Mouse (Mus musculus): ENCODE measurements around the gene Csf1. TPM values are rescaled to one million over a fixed set of nuclear protein-coding genes. Genes with fewer than 3 reads are reported as not detected.
A peak's percentile ranks its signal among the peaks of the same experiment; 100 is the strongest.

The Csf1 gene
- polyA plus RNA-seq (2012; rRNA removed), result 2.8 and 3.5 TPM in 2 replicates

DNA sequence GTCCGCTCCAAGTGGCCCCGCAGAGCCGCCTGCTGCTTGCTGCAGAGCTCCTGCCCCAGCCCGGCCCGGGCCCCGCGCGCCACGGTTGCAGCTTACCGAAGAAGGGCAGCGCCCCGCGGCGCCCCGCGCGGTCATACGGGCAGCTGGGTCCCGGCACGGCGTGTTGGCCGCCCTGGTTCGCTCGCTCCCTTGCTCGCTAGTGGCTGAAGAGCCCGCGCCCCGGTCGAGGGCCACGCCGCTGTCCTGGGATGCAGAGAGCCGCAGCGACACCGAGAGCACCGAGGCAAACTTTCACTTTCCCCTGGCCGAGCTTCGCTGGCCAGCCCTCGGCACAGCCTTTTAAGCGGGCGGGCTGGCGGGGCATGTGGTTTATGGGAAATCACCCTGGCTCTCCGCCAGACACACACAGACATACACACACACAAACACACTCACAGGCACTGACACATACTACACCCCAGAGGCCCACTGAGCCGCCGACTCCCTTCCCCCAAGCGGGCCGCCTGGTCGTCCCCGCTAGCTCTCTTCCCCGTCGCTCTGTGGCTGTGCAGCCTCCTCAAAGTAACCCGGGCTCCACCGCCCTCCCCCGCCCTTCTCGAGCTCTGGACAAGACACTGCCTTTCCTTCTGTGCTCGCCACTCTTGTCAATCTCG lies at the start of gene Csf1:
TSS of gene Csf1 (minus strand) at position 541 of the 653 bp plus-strand sequence.
- H3K27ac ChIP-seq (ENCODE audit: control insufficient read depth, insufficient read depth, low read depth, low read length), result peak within 1 kb of the TSS; percentile 58
- peak within 1 kb of the TSS; percentile 84 for H3K4me3 ChIP-seq (ENCODE audit: control insufficient read depth, low read depth, low read length)
- H3K4me1 ChIP-seq (ENCODE audit: control insufficient read depth, insufficient read depth, low read length), result peaks cover 8% of the 10 kb centered on the region
- no peaks in the 10 kb centered on the region for H3K36me3 ChIP-seq (ENCODE audit: control insufficient read depth, insufficient read depth, low read length)
- TF ChIP-seq POLR2A (IDR thresholded peaks at IDR 0.05; ENCODE audit: control insufficient read depth, low read depth, low read length) (peak; percentile 42), CTCF (IDR thresholded peaks at IDR 0.05; ENCODE audit: control insufficient read depth, insufficient read depth, insufficient replicate concordance, low read depth, low read length) (0 out of 2 replicates have a peak, but pooled peaks have one; percentile 7)
- H3K27me3 ChIP-seq (ENCODE audit: control insufficient read depth, insufficient read depth, low read length), result no peaks in the 10 kb centered on the region

GRCm38 (mm10) chr3:107808013-107808750 lies 47.9 kb upstream of the Csf1 start:
- H3K36me3 ChIP-seq (ENCODE audit: control insufficient read depth, insufficient read depth, low read length), result no peaks in the 10 kb centered on the region
- H3K4me3 ChIP-seq (ENCODE audit: control insufficient read depth, low read depth, low read length), result no peak overlapping the region
- H3K27ac ChIP-seq (ENCODE audit: control insufficient read depth, insufficient read depth, low read depth, low read length), result no peak overlapping the region
- no peak for TF ChIP-seq CTCF (IDR thresholded peaks at IDR 0.05; ENCODE audit: control insufficient read depth, insufficient read depth, insufficient replicate concordance, low read depth, low read length)
- TF ChIP-seq POLR2A (IDR thresholded peaks at IDR 0.05; ENCODE audit: control insufficient read depth, low read depth, low read length), result no peak
- no peaks in the 10 kb centered on the region; the same call in 1 of the 2 replicates for H3K4me1 ChIP-seq (ENCODE audit: control insufficient read depth, insufficient read depth, low read length)
- H3K27me3 ChIP-seq (ENCODE audit: control insufficient read depth, insufficient read depth, low read length), result no peaks in the 10 kb centered on the region

DNA sequence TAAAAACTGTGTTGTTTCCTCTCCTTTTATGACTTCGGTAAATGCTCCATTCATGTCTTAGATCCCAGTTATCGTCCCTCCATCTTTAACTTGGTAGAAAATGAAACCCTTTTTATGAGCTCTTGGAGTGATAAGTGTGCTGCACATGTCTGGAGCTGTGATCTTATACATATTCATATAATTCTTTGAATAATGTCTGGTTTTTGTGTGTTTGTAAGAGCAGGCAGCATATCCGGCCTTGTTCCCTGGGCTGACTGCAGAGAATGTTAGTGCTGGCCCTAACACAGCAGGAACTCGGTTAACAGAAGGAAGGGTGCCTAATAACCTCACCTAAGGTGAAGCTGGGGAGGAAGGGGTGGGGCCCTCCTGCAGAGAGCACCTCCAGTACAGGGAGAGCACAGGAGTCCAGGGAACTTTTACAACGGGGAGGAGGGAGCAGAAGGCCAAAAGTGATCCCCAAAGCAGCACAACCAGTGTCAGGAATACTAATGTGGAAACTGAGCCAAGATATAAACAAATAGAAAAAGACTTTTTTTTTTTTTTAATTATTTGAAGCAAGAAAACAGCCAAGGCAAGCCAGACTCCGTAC lies 47.2 kb upstream of the Csf1 start:
- no peak overlapping the region for H3K4me3 ChIP-seq (ENCODE audit: control insufficient read depth, low read depth, low read length)
- no peak overlapping the region for H3K27ac ChIP-seq (ENCODE audit: control insufficient read depth, insufficient read depth, low read depth, low read length)
- no peaks in the 10 kb centered on the region; the same call in 1 of the 2 replicates for H3K4me1 ChIP-seq (ENCODE audit: control insufficient read depth, insufficient read depth, low read length)
- TF ChIP-seq CTCF (IDR thresholded peaks at IDR 0.05; ENCODE audit: control insufficient read depth, insufficient read depth, insufficient replicate concordance, low read depth, low read length) (no peak), POLR2A (IDR thresholded peaks at IDR 0.05; ENCODE audit: control insufficient read depth, low read depth, low read length) (no peak)
- no peaks in the 10 kb centered on the region for H3K27me3 ChIP-seq (ENCODE audit: control insufficient read depth, insufficient read depth, low read length)
- no peaks in the 10 kb centered on the region for H3K36me3 ChIP-seq (ENCODE audit: control insufficient read depth, insufficient read depth, low read length)

DNA sequence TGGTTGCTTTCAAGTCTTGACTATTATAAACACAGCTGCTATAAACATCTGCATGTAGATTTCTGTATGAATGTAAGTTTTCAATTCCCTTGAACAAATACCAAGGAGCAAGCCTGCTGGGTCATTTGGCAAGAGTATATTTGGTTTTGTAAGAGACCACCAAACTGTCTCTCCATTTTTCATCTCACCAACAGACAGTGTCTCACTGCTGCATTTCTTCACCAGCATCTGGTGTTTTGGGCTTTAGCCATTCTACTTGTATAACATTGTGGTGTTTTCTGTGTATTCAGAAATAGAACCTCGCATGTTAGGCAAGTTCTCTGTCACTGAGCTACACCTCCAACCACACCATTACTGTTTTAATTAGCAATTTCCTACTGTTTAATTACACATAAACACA lies 46.6 kb upstream of the Csf1 start:
- H3K27me3 ChIP-seq (ENCODE audit: control insufficient read depth, insufficient read depth, low read length), result no peaks in the 10 kb centered on the region
- TF ChIP-seq CTCF (IDR thresholded peaks at IDR 0.05; ENCODE audit: control insufficient read depth, insufficient read depth, insufficient replicate concordance, low read depth, low read length) (no peak), POLR2A (IDR thresholded peaks at IDR 0.05; ENCODE audit: control insufficient read depth, low read depth, low read length) (no peak)
- no peak overlapping the region for H3K27ac ChIP-seq (ENCODE audit: control insufficient read depth, insufficient read depth, low read depth, low read length)
- no peak overlapping the region for H3K4me3 ChIP-seq (ENCODE audit: control insufficient read depth, low read depth, low read length)
- H3K4me1 ChIP-seq (ENCODE audit: control insufficient read depth, insufficient read depth, low read length), result no peaks in the 10 kb centered on the region
- H3K36me3 ChIP-seq (ENCODE audit: control insufficient read depth, insufficient read depth, low read length), result no peaks in the 10 kb centered on the region

- H3K36me3 ChIP-seq (ENCODE audit: control insufficient read depth, insufficient read depth, low read length), result no peaks in the 10 kb centered on the region
- no peaks in the 10 kb centered on the region for H3K27me3 ChIP-seq (ENCODE audit: control insufficient read depth, insufficient read depth, low read length)
- no peaks in the 10 kb centered on the region for H3K4me1 ChIP-seq (ENCODE audit: control insufficient read depth, insufficient read depth, low read length)
- H3K4me3 ChIP-seq (ENCODE audit: control insufficient read depth, low read depth, low read length), result no peak overlapping the region
- H3K27ac ChIP-seq (ENCODE audit: control insufficient read depth, insufficient read depth, low read depth, low read length), result no peak overlapping the region
- TF ChIP-seq CTCF (IDR thresholded peaks at IDR 0.05; ENCODE audit: control insufficient read depth, insufficient read depth, insufficient replicate concordance, low read depth, low read length) (no peak), POLR2A (IDR thresholded peaks at IDR 0.05; ENCODE audit: control insufficient read depth, low read depth, low read length) (no peak)
Measured at GRCm38 (mm10) chr3:107804799-107805198, 44.5 kb upstream of the Csf1 start.

- H3K27me3 ChIP-seq (ENCODE audit: control insufficient read depth, insufficient read depth, low read length), result no peaks in the 10 kb centered on the region
- H3K27ac ChIP-seq (ENCODE audit: control insufficient read depth, insufficient read depth, low read depth, low read length), result no peak overlapping the region
- TF ChIP-seq POLR2A (IDR thresholded peaks at IDR 0.05; ENCODE audit: control insufficient read depth, low read depth, low read length), result no peak
- no peaks in the 10 kb centered on the region for H3K4me1 ChIP-seq (ENCODE audit: control insufficient read depth, insufficient read depth, low read length)
- no peak overlapping the region for H3K4me3 ChIP-seq (ENCODE audit: control insufficient read depth, low read depth, low read length)
- no peaks in the 10 kb centered on the region for H3K36me3 ChIP-seq (ENCODE audit: control insufficient read depth, insufficient read depth, low read length)
Measured at GRCm38 (mm10) chr3:107802185-107802946, 42.1 kb upstream of the Csf1 start.

- Histone ChIP-seq H3K36me3 (ENCODE audit: control insufficient read depth, insufficient read depth, low read length) (no peaks in the 10 kb centered on the region), H3K4me3 (ENCODE audit: control insufficient read depth, low read depth, low read length) (no peak overlapping the region), H3K4me1 (ENCODE audit: control insufficient read depth, insufficient read depth, low read length) (no peaks in the 10 kb centered on the region), H3K27me3 (ENCODE audit: control insufficient read depth, insufficient read depth, low read length) (no peaks in the 10 kb centered on the region), H3K27ac (ENCODE audit: control insufficient read depth, insufficient read depth, low read depth, low read length) (no peak overlapping the region)
- TF ChIP-seq POLR2A (IDR thresholded peaks at IDR 0.05; ENCODE audit: control insufficient read depth, low read depth, low read length) (no peak), CTCF (IDR thresholded peaks at IDR 0.05; ENCODE audit: control insufficient read depth, insufficient read depth, insufficient replicate concordance, low read depth, low read length) (no peak)
Measured at GRCm38 (mm10) chr3:107798946-107799345, 38.7 kb upstream of the Csf1 start.
